Mouse (Mus musculus) liver, adult 2 months (tissue): ENCODE measurements around the gene Mta3. TPM values are rescaled to one million over a fixed set of nuclear protein-coding genes. Genes with fewer than 3 reads are reported as not detected.
A peak's percentile ranks its signal among the peaks of the same experiment; 100 is the strongest.

Experiments used
- DNase-seq: peaks from one replicate; pipeline ENCODE4 v3.0.0-alpha.2; 2011; ENCODE audit warnings: low read depth, low spot score; ENCODE audit errors: extremely low read depth
- H3K27ac ChIP-seq: fragments of 200-500 bp; replicated peaks from 2 replicates; pipeline ENCODE4 v1.5.1; 2012; ENCODE audit warnings: low read depth, mild to moderate bottlenecking, control low read depth, inconsistent platforms, low read length; ENCODE audit not compliant: insufficient read depth
- H3K27me3 ChIP-seq: fragments of 200-500 bp; 2 replicates; pipeline ENCODE4 v1.6.1; 2012; ENCODE audit warnings: mild to moderate bottlenecking, moderate library complexity, low read length, inconsistent platforms; ENCODE audit not compliant: control insufficient read depth, insufficient read depth
- H3K36me3 ChIP-seq: fragments of 200-500 bp; 2 replicates; pipeline ENCODE4 v1.6.1; 2012; ENCODE audit warnings: low read length, inconsistent platforms; ENCODE audit not compliant: control insufficient read depth, insufficient read depth
- H3K4me1 ChIP-seq: fragments of 200-500 bp; 2 replicates; pipeline ENCODE4 v1.6.1; 2011; ENCODE audit warnings: low read length; ENCODE audit not compliant: control insufficient read depth, insufficient read depth
- H3K4me3 ChIP-seq: fragments of 200-500 bp; 2 replicates; pipeline ENCODE4 v1.5.1; 2011; ENCODE audit warnings: low read depth, mild to moderate bottlenecking, control low read depth, low read length, moderate library complexity; ENCODE audit not compliant: insufficient read depth
- H3K79me2 ChIP-seq: fragments of 200-500 bp; 2 replicates; pipeline ENCODE4 v1.6.1; 2012; ENCODE audit warnings: inconsistent platforms, mild to moderate bottlenecking, low read length, moderate library complexity; ENCODE audit not compliant: control insufficient read depth, insufficient read depth
- H3K9ac ChIP-seq: fragments of 200-500 bp; 2 replicates; pipeline ENCODE4 v1.6.1; 2012; ENCODE audit warnings: low read depth, mild to moderate bottlenecking, control low read depth, inconsistent platforms, low read length
- CTCF ChIP-seq: fragments of 200-500 bp; IDR thresholded peaks from 2 replicates; pipeline ENCODE4 v1.5.1; 2011; ENCODE audit warnings: low read depth, low read length, control low read depth
- POLR2A ChIP-seq: fragments of 200-500 bp; IDR thresholded peaks from 2 replicates; pipeline ENCODE4 v1.6.1; 2011; ENCODE audit warnings: low read length, control low read depth; ENCODE audit not compliant: insufficient read depth; ENCODE audit errors: extremely low read depth
- WGBS: fragments of 180-500 bp; shearing (Covaris S2); methylation state at CpG from one replicate; pipeline ENCODE4 v1.1.7; 2018; 5-methylcytosine and 5-hydroxymethylcytosine counted together
- polyA plus RNA-seq: library from polyadenylated mRNA; depleted of rRNA; stranded (reverse); fragments of >200 nt; gene quantifications from 2 replicates; pipeline ENCODE4 v1.2.3, GENCODE M21; 2012
- total RNA-seq: library from RNA; depleted of rRNA; stranded (reverse); fragments of >200 nt; gene quantifications from 2 replicates; pipeline ENCODE4 v1.2.3, GENCODE M21; 2014

Gene Mta3
- total and polyA plus RNA-seq, 2 experiments: 11.3 to 16.0 TPM

DNA sequence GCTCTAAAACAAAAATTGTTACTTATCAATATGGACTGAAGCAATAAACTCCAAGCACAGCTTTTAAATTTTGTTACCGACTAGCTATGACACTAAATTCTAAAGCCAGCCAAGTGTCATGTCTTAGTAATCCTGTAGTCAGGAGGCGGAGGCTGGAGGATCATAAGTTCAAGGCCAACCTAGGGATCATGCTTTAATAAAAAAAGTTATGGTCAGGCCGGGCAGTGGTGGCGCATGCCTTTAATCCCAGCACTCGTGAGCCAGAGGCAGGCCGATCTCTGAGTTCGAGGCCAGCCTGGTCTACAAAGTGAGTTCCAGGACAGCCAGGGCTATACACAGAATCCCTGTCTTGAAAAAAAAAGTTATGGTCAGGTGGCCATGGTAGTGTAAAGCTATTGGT is 71.0 kb downstream of the Mta3 start:
- no peaks in the 10 kb centered on the region for H3K4me1 ChIP-seq
- H3K9ac ChIP-seq: no peak overlapping the region
- H3K27me3 ChIP-seq: no peaks in the 10 kb centered on the region
- WGBS: 94% methylated on average over 7 of the region's 7 CpGs
- H3K4me3 ChIP-seq: no peak overlapping the region
- H3K36me3 ChIP-seq: peaks cover 4% of the 10 kb centered on the region; the same call in 1 of the 2 replicates
- H3K27ac ChIP-seq: no peak overlapping the region
- no peak for DNase-seq
- no peak for TF ChIP-seq POLR2A
- no peak for TF ChIP-seq CTCF
- H3K79me2 ChIP-seq: no peaks in the 10 kb centered on the region; the same call in 1 of the 2 replicates

DNA sequence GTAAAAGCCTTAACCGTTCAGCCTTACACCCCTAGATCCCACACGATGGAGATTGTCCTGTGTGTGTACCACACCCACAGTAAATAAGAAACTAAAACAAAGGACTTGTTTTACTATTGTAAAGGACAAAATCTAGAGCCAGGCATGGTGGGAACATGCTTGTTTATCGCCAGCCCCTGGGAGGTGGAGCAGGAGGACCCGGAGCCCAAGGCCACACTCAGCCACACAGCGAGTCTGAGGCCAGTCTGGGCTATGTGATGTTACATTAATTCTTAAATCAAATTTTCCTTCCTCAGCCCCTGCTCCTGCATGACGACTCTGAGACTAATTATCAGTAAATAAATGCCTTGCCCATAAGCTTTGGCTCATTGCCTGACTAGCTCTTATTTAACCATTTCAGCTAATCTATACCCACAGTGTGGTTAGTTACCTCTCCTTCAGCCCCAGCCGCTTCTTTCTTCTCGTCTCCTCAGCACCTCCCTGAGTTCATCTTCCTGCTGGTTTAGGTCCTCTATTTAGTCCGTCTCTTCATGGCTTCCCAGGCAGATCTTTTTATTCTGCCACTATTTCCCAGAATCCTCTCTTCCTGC is 71.6 kb downstream of the Mta3 start:
- 86% methylated on average over 9 of the region's 9 CpGs for WGBS
- Histone ChIP-seq H3K27ac (no peak overlapping the region), H3K36me3 (peaks cover 5% of the 10 kb centered on the region; the same call in 1 of the 2 replicates), H3K27me3 (no peaks in the 10 kb centered on the region), H3K4me3 (no peak overlapping the region), H3K9ac (no peak overlapping the region), H3K79me2 (no peaks in the 10 kb centered on the region; the same call in 1 of the 2 replicates), H3K4me1 (no peaks in the 10 kb centered on the region)
- no peak for DNase-seq
- no peak for TF ChIP-seq POLR2A
- no peak for TF ChIP-seq CTCF

DNA sequence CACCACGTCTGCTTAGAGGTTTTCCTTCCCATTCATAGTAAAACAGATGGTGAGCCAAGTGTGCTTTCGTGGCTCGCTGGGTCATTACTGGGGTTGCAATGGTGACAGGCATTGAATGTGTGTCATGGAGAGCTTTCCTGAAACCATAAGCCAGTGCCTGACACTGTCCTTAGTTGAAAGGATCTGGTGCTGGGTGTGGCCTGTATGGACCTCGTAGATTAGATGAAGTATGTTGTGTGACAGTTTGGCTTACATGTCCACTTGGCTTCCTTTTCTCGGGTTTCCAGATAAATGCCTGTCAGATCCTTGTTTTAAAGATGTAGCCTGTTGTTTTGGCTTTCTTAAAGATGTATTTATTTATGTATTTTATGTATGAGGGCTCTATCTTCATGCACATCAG is 74.3 kb downstream of the Mta3 start:
- no peak overlapping the region for H3K27ac ChIP-seq
- H3K4me3 ChIP-seq: no peak overlapping the region
- H3K36me3 ChIP-seq: peaks cover 19% of the 10 kb centered on the region; the same call in 1 of the 2 replicates
- H3K9ac ChIP-seq: no peak overlapping the region
- 88% methylated on average over 5 of the region's 5 CpGs for WGBS
- no peak for DNase-seq
- no peak for TF ChIP-seq CTCF
- TF ChIP-seq POLR2A: no peak
- H3K27me3 ChIP-seq: no peaks in the 10 kb centered on the region
- no peaks in the 10 kb centered on the region; the same call in 1 of the 2 replicates for H3K79me2 ChIP-seq
- no peaks in the 10 kb centered on the region for H3K4me1 ChIP-seq

DNA sequence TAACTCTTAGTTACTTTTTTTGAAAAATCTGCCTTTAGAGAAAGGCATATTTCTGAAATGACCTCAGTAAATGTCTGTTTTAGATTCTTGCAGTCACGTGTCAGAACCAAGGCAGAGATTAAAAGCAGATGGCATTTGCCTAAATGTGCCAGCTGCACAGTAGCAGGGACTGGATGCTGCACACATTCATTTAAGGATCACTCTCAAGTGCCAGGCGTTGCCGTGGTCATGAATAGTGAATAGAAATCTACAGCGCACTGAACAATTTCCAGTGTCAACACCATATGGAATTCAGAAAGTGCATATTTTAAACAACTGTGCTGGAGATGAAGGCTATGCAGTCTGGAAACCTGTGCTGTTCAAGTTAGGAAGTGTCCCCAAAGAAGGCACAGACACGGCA is 76.8 kb downstream of the Mta3 start:
- Histone ChIP-seq H3K36me3 (peaks cover 17% of the 10 kb centered on the region; the same call in 1 of the 2 replicates), H3K4me1 (no peaks in the 10 kb centered on the region)
- WGBS: 95% methylated on average over 5 of the region's 5 CpGs

DNA sequence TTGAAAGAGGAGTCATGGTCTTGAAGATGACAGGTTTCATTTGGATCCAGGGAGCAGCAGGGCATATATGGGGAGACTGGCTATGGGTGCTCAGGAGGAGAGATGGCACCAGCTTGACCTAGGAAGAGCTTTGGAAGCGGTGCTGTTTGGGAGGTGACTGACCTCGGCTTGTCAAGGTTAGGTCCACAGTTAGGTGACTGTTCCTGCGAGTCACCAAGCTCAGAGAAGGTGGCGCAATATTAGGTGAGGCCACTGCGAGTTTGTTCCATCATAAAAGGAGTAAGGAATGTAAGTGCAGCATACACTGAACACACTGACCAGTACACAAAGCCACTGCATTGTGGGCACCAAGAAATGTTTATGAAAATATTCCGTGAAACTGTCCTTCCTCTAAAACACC is 80.5 kb downstream of the Mta3 start:
- H3K27me3 ChIP-seq: no peaks in the 10 kb centered on the region
- no peak overlapping the region for H3K4me3 ChIP-seq
- peak; percentile 88 for DNase-seq
- H3K27ac ChIP-seq: no peak overlapping the region
- H3K36me3 ChIP-seq: peaks cover 17% of the 10 kb centered on the region; the same call in 1 of the 2 replicates
- H3K79me2 ChIP-seq: no peaks in the 10 kb centered on the region
- TF ChIP-seq POLR2A: no peak
- no peak for TF ChIP-seq CTCF
- 31% methylated on average over 6 of the region's 6 CpGs for WGBS
- no peaks in the 10 kb centered on the region for H3K4me1 ChIP-seq
- no peak overlapping the region for H3K9ac ChIP-seq

More for the DNA sequence above, 76.8 kb downstream of the Mta3 start:
- no peak overlapping the region for H3K4me3 ChIP-seq
- DNase-seq: no peak
- no peak overlapping the region for H3K27ac ChIP-seq
- no peaks in the 10 kb centered on the region for H3K27me3 ChIP-seq
- TF ChIP-seq CTCF (no peak), POLR2A (no peak)
- no peak overlapping the region for H3K9ac ChIP-seq
- H3K79me2 ChIP-seq: no peaks in the 10 kb centered on the region

DNA sequence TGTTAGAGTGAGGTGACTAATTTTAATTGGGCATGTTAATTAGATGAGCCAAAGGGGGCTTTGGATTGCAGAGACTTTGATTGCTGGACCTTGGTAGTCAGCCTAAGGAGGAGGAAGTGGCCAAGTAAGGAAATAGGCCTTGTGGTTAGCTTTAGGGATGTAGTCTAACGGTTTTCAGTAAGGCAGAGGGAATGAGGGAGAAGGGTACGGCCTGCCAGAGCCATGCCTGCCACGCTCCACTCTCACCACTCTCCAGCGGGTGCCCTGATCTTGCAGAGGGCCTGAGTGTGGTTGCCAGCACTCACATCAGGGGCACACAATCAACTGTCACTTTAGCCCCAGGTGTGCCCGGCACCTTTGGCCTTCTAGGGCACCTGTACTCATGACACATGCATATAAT is 84.2 kb downstream of the Mta3 start:
- Histone ChIP-seq H3K9ac (no peak overlapping the region), H3K36me3 (peaks cover 11% of the 10 kb centered on the region; the same call in 1 of the 2 replicates), H3K27me3 (no peaks in the 10 kb centered on the region), H3K4me1 (no peaks in the 10 kb centered on the region), H3K27ac (no peak overlapping the region), H3K4me3 (no peak overlapping the region), H3K79me2 (no peaks in the 10 kb centered on the region)
- DNase-seq: no peak
- WGBS: 95% methylated on average over 5 of the region's 5 CpGs
- TF ChIP-seq POLR2A (no peak), CTCF (no peak)
